Mouse (Mus musculus) spleen, embryonic (tissue): ENCODE results near the gene Myh3.

Experiments
- CTCF ChIA-PET: fragments of 350-600 bp; sonication (Branson Sonifier 250); formaldehyde crosslinking; loops from one replicate; lab custom pipeline; 2022; lab: Charles Lee

Gene Myh3

DNA sequence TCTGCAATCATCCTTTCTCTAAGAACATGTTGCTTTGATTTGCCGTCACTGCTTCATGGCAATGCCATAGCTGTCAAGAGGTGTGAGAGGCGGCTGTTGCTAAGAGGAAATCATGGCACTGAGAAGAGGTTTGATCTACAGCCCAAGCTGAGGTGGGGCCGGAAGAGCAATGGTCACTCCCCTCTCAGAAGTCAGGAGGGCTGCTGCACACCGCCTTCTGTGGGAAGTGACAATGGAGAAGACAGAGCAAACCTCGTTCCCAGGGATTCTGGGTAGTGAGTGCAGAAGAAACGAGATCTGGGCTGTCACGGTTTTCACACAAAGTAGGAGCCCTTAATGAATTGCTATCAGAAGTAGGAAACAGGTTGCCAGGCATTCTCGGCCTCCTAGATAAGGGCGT, 25.2 kb downstream of the Myh3 start:
- CTCF ChIA-PET = no interaction called here

- CTCF ChIA-PET = interaction anchor here (0.7 kb wide), 1 partner anchor 16 kb away, joined by 3 read pairs; no protein-coding TSS in a partner anchor
Observed at GRCm38 (mm10) chr11:67104242-67104641, 26.1 kb downstream of the Myh3 start.

GRCm38 (mm10) chr11:67104714-67105113, 26.6 kb downstream of the Myh3 start:
- CTCF ChIA-PET = interaction anchor here (0.7 kb wide), 1 partner anchor 16 kb away, joined by 3 read pairs; no protein-coding TSS in a partner anchor

GRCm38 (mm10) chr11:67105689-67106088, 27.6 kb downstream of the Myh3 start:
- CTCF ChIA-PET = no interaction called here

GRCm38 (mm10) chr11:67106973-67107372, 28.9 kb downstream of the Myh3 start:
- CTCF ChIA-PET = interaction anchor here (0.6 to 0.7 kb wide), 3 partner anchors 13 to 569 kb away, joined by 6 to 12 read pairs (median 11); no protein-coding TSS in a partner anchor

- CTCF ChIA-PET = interaction anchor here (0.6 to 1.0 kb wide), 2 partner anchors 9 to 128 kb away, joined by 3 to 4 read pairs; partner anchors contain the start of gene Myh4
Observed at GRCm38 (mm10) chr11:67110168-67110948, 32.3 kb downstream of the Myh3 start.

GRCm38 (mm10) chr11:67112019-67112850, 34.1 kb downstream of the Myh3 start:
- CTCF ChIA-PET = interaction anchor here (0.5 kb wide), 1 partner anchor 57 kb away, joined by 3 read pairs; no protein-coding TSS in a partner anchor

- CTCF ChIA-PET = no interaction called here
Observed at GRCm38 (mm10) chr11:67112851-67113202, 34.7 kb downstream of the Myh3 start.

DNA sequence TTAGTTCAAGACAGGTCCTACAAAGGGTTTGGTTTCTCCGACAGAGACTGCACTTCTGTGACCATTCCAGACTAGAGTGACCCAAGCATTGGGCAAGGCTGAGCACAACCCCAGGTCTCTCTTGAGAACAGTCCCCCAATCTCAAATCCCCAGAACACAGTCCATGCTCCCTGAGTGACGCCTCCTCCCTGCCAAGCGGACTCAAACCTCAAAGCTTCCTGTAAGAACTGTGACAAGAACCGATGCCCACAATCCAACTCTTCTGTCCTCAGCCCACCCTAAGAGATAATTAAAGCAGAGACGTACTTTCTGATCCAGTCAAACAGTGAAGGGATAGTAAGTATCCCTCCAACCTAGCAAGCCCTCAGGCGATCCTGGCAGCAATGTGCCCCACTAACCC, 35.3 kb downstream of the Myh3 start:
- CTCF ChIA-PET = interaction anchor here (0.6 kb wide), 2 partner anchors 117 to 120 kb away, joined by 3 to 9 read pairs; no protein-coding TSS in a partner anchor

- CTCF ChIA-PET = interaction anchor here (0.6 to 0.7 kb wide), 2 partner anchors 119 to 1353 kb away, joined by 9 to 19 read pairs; no protein-coding TSS in a partner anchor
Observed at GRCm38 (mm10) chr11:67114261-67114660, 36.2 kb downstream of the Myh3 start.

- CTCF ChIA-PET = no interaction called here
Observed at GRCm38 (mm10) chr11:67114901-67115300, 36.8 kb downstream of the Myh3 start.

- CTCF ChIA-PET = interaction anchor here (0.7 kb wide), 1 partner anchor 82 kb away, joined by 5 read pairs; no protein-coding TSS in a partner anchor
Observed at GRCm38 (mm10) chr11:67116725-67117124, 38.6 kb downstream of the Myh3 start.

DNA sequence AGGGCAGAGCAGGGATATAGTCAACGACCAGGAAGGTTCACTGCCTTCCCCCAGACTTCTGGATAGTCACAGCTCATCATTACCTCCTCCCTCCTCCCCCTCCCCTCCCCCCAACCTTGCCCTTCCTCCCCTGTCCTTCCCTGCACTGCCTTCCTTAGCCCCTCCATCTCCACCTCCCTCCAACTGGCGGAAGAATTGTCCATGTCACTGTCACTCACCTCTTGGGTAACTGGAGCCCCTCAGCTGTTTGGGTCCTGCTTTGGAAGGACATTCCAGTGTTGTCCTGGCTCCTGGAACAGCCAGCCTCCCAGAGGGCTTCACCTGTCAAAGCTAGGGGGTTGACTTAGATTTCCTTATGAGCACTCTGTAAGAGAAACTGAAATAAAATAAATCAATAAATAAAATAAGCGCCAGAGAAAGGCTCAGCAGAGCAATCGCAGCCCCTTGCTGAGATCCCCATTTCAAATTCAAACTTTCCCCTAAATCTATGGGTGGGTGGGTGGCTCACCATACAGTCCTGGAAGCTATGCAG, 41.5 kb downstream of the Myh3 start:
- CTCF ChIA-PET = interaction anchor here (0.5 to 0.7 kb wide), 2 partner anchors 12 to 1315 kb away, joined by 3 to 12 read pairs; no protein-coding TSS in a partner anchor

DNA sequence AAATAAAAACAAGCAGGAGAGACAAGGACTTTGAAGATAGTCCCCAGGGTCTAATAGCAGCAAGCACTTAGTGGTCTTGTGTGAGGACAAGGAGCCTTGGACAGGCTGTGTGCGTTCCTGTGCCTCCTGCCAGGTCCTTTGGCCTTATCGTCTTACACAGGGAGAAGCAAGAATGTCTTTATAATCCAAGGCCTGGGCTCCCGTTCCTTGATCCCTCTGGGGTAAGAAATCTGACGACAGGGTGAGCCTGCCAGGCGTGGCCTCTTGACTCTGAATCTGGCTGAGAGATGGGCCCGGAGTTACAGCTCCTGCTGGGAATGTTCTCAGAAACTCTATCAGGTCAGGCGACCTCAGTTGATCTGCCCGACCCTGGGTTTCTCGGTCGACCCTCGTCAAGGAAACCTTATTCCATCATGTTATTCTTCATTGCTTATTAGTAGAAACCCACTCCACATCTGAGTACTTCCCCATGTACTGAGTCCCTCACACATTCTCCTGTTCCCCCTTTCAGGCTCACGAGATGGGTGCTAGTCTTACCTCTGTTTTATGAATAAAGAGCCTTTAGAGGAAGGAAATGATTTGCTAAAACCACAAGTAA, 42.7 kb downstream of the Myh3 start:
- CTCF ChIA-PET = no interaction called here

DNA sequence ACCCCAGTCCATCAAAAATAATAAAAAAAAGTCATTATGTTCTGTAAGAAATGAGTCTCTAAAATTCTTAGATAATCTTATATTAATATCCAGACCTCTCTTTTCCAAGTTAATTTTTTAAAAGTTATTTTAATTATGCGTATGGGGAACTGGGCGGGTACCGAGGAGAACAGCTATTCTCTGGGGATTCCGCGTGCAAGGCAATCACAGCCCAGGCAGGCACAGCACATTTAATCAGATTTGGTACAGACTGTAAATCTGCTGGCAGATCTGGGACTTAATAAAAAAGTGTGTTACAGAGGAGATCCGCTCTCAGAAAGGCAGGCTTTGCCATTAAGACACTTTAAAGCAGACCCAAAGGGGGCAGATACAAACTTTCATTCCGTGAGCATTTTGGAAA, 46.8 kb downstream of the Myh3 start:
- CTCF ChIA-PET = no interaction called here

DNA sequence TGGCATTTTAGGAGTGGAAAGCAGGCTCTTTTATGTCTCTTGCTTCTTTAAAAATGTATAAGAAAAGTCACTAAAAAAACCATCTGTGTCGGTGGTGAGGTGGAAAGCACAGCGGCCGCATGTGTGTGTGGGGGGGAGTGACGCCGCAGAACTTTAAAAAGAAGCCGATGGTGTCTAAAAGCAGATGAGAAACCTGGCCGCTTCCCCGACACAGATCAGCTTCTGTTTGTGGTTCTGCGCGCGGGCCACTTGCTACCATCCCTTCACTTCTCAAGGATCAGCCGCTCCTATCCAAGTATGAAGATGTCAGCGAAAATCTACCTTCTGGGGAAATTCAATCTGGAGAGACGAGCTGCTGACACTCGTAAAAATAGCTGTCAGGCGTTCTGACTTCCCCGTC, 47.3 kb downstream of the Myh3 start:
- CTCF ChIA-PET = no interaction called here

DNA sequence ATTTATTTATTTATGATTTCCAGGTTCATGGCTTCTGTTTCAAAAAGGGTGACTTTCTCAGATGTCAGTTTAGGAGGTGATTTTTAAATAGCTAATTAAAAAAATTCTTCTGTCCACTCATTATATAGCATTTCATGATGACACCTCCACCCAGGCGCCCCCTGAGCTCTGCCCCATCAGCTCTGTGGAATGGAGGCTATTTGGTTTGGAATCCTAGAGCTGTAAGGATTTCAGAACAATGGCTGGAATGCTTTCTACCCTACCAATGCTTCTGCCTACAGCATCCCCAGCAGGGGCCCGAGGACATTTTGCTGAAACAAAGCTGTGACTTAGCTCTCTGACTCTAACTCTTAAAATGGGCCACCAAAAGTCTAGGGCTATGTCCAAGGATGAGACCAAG, 55.4 kb downstream of the Myh3 start:
- CTCF ChIA-PET = no interaction called here

DNA sequence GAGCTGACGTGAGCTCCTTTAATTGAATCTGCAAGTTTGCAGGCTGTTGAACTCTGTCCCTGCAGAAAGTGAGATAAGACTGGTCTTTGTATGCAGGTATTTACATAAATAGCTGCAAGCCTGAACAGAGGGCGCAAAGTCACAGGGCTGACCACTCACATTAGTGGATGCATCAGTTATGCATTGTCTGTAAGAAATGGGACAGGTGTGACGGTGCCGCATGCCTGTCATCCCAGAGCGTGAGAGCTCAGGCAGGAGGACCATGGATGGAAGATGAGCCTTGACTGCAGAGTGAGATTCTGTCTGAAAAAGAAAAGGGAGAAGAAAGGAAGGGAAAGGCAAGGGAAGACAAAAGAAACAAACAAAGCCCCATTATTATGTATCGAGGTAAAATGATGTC, 56.6 kb downstream of the Myh3 start:
- CTCF ChIA-PET = no interaction called here

DNA sequence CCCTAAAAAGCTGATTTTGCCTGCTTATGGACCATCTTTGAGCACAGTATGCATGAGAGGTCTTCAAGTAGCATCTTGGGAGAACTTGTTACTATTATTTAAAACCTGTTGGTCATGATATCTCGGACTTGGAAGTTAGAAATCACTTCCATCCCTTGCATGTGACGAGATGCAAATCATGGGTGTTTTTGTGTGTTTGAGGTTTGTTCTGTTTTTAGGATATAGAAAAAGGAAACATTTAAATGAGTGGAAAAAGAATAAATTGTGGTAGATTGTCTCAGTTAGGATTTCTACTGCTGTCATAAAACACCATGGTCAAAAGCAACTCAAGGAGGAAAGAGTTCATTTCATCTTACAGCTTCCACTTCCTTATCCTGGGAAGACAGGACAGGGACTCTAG, 57.4 kb downstream of the Myh3 start:
- CTCF ChIA-PET = no interaction called here

DNA sequence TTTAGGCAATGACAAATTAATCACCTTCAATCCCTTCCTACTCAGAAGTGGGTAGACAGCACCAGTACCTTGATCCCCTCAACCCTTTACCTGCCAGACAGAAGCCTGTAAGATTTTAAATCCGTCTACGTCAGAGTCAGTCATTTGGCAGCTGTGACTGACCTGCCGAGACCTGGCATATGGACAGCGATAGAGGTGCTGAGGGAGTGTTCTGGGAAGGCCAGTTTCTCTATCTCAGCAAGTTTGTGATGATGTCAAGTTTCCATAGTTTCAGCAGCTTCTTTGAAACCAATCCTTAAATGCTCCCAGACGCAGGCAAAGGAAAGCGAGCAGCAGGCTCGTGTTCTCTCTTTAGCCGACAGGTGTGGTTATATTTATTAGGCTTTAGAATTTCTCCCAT, 61.5 kb downstream of the Myh3 start:
- CTCF ChIA-PET = no interaction called here

GRCm38 (mm10) chr11:67140175-67140574, 62.1 kb downstream of the Myh3 start:
- CTCF ChIA-PET = no interaction called here
